Mouse (Mus musculus) forebrain, embryonic 14.5 days (tissue): ENCODE measurements around the gene Stn1. TPM values are rescaled to one million over a fixed set of nuclear protein-coding genes. Genes with fewer than 3 reads are reported as not detected.
A peak's percentile ranks its signal among the peaks of the same experiment; 100 is the strongest.

Experiments used
- ATAC-seq: fragments of 200-750 bp; cut with Nextera tagmentation; 2 replicates; pipeline ENCODE4 v1.8.0; 2017; ENCODE audit warnings: mild to moderate bottlenecking, moderate library complexity
- DNase-seq: peaks from one replicate; pipeline ENCODE4 v3.0.0-alpha.2; 2015; ENCODE audit warnings: low spot score
- H3K27ac ChIP-seq: fragments of 300-500 bp; sonication (generic); 2 replicates; pipeline ENCODE4 v1.5.1; 2014; ENCODE audit warnings: low read depth, mild to moderate bottlenecking, control low read depth, low read length, moderate library complexity
- H3K27me3 ChIP-seq: fragments of 300-500 bp; sonication (generic); replicated peaks from 2 replicates; pipeline ENCODE4 v1.6.1; 2014; ENCODE audit warnings: low read length, control low read depth, mixed read lengths; ENCODE audit not compliant: control insufficient read depth, insufficient read depth
- H3K36me3 ChIP-seq: fragments of 300-500 bp; sonication (generic); 2 replicates; pipeline ENCODE4 v1.6.1; 2014; ENCODE audit warnings: low read length, control low read depth; ENCODE audit not compliant: control insufficient read depth, insufficient read depth
- H3K4me1 ChIP-seq: fragments of 300-500 bp; sonication (generic); 2 replicates; pipeline ENCODE4 v1.6.1; 2014; ENCODE audit warnings: antibody characterized with exemption, low read length, control low read depth; ENCODE audit not compliant: control insufficient read depth, insufficient read depth
- H3K4me2 ChIP-seq: fragments of 300-500 bp; sonication (generic); 2 replicates; pipeline ENCODE4 v1.6.1; 2014; ENCODE audit warnings: mild to moderate bottlenecking, control low read depth, low read length
- H3K4me3 ChIP-seq: fragments of 300-500 bp; sonication (generic); 2 replicates; pipeline ENCODE4 v1.5.1; 2014; ENCODE audit warnings: low read depth, low read length, control low read depth
- H3K9ac ChIP-seq: fragments of 300-500 bp; sonication (generic); 2 replicates; pipeline ENCODE4 v1.6.1; 2014; ENCODE audit warnings: mild to moderate bottlenecking, low read length, control low read depth, moderate library complexity
- H3K9me3 ChIP-seq: fragments of 300-500 bp; sonication (generic); replicated peaks from 2 replicates; pipeline ENCODE4 v1.6.1; 2016; ENCODE audit warnings: low read length, control low read depth, mixed read lengths; ENCODE audit not compliant: control insufficient read depth
- WGBS: fragments of 180-500 bp; shearing (Covaris S2); extraction: QIAGEN DNeasy Blood & Tissue Kit; methylation state at CpG from one replicate; pipeline ENCODE4 v1.1.7; 2014; 5-methylcytosine and 5-hydroxymethylcytosine counted together
- polyA plus RNA-seq: library from polyadenylated mRNA; unstranded; fragments of >200 nt; fragmentation: Nextera tagmentation; extraction: Ambion mirVana; gene quantifications from 2 replicates; pipeline ENCODE4 v1.2.1, GENCODE M21; 2014

Gene Stn1
- polyA plus RNA-seq, 1 experiment from 2014 or later = 41.6 TPM

- H3K4me2 ChIP-seq = no peak overlapping the region
- H3K4me3 ChIP-seq = no peak overlapping the region
- H3K9me3 ChIP-seq = no peaks in the 10 kb centered on the region
- peaks cover 3% of the 10 kb centered on the region; the same call in 1 of the 2 replicates for H3K4me1 ChIP-seq
- H3K9ac ChIP-seq = no peak overlapping the region
- DNase-seq = no peak
- no peaks in the 10 kb centered on the region for H3K27me3 ChIP-seq
- no peak for ATAC-seq
- H3K27ac ChIP-seq = no peak overlapping the region
- 85% methylated on average over 4 of the region's 4 CpGs for WGBS
- H3K36me3 ChIP-seq = no peaks in the 10 kb centered on the region
These were observed 38.4 kb downstream of the Stn1 start for GRCm38 (mm10) chr19:47498942-47499341.

DNA sequence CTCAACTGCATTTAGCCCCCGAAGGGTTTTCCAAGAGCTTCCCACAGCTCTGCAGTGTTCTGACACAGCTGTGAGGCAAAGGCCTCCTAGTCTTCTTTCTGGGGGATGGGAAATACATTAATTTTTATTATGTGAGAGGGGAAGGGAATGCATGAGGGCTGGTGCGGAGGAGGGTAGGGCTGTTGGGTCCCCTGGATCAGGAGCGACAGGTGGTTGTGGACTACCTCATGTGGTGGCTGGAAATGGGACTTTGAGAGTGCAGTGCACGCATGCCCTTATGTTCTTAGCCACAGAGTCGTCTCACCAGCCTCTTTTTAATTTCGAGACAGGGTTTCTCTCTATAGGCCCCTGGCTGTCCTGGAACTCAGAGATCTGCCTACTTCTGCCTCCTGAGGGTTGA lies 39.6 kb downstream of the Stn1 start:
- Histone ChIP-seq H3K4me1 (peaks cover 14% of the 10 kb centered on the region), H3K4me2 (no peak overlapping the region), H3K27ac (no peak overlapping the region), H3K9ac (no peak overlapping the region), H3K9me3 (no peaks in the 10 kb centered on the region), H3K36me3 (no peaks in the 10 kb centered on the region), H3K27me3 (no peaks in the 10 kb centered on the region), H3K4me3 (no peak overlapping the region)
- 86% methylated on average over 6 of the region's 6 CpGs for WGBS
- ATAC-seq (no peak), DNase-seq (no peak)

DNA sequence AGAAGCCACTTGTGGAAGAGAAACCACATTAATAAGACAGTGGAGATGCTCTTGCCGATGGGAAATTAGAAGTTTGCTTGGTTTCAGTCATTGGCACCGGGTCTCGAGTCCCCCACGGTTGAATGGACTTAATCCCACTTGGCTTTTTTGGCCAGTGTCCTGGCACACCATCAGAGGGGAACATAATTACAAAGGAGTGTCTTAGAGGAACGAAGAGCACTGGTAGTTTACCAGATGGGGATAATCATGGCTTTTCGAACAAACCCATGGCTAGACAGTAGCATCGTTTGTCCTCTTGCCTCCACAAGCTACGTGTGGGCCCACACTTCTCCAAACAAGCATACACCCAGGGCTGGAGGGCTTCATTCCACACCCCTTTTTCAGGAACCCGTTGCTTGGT lies 40.0 kb downstream of the Stn1 start:
- WGBS = 47% methylated on average over 9 of the region's 9 CpGs
- Histone ChIP-seq H3K27ac (no peak overlapping the region), H3K36me3 (no peaks in the 10 kb centered on the region), H3K9ac (no peak overlapping the region), H3K4me1 (peaks cover 15% of the 10 kb centered on the region), H3K4me3 (no peak overlapping the region), H3K9me3 (no peaks in the 10 kb centered on the region), H3K27me3 (no peaks in the 10 kb centered on the region), H3K4me2 (no peak overlapping the region)
- ATAC-seq = no peak
- DNase-seq = no peak

- Histone ChIP-seq H3K4me1 (peaks cover 15% of the 10 kb centered on the region), H3K4me3 (no peak overlapping the region; the same call in 1 of the 2 replicates), H3K4me2 (peak overlapping the region; percentile 44), H3K36me3 (no peaks in the 10 kb centered on the region), H3K27me3 (no peaks in the 10 kb centered on the region), H3K27ac (peak overlapping the region; percentile 78), H3K9me3 (no peaks in the 10 kb centered on the region), H3K9ac (peak overlapping the region; percentile 50)
- peak; percentile 54 for ATAC-seq
- DNase-seq = peak; percentile 68
- WGBS = 8% methylated on average over 23 of the region's 23 CpGs
These were observed 44.0 kb downstream of the Stn1 start for GRCm38 (mm10) chr19:47493017-47493997.

DNA sequence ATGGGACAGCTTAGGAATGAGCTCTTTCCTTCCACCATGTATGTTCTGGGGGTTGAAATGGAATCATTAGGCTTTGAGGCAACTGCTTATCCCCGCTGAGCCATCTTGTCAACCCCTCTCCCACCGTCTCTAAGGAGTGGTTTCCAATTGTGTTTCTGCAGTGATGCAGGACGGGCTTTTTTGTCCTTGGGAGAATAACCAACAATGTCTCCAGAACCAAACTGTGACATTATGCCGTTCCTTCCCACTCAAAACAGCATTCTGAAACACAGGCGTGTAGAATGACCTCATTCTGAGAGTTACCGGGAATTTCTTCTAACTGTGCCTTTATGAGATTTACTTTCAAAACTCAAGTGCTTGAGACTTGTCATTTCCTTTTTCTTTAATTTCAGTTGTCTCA lies 44.9 kb downstream of the Stn1 start:
- H3K27ac ChIP-seq = 0 out of 2 replicates have a peak overlapping the region, but pooled peaks have one; percentile 78
- H3K4me3 ChIP-seq = no peak overlapping the region
- H3K27me3 ChIP-seq = no peaks in the 10 kb centered on the region
- no peak overlapping the region for H3K9ac ChIP-seq
- WGBS = 5% methylated on average over 6 of the region's 6 CpGs
- peaks cover 12% of the 10 kb centered on the region for H3K4me1 ChIP-seq
- ATAC-seq (no peak), DNase-seq (no peak)
- no peaks in the 10 kb centered on the region for H3K36me3 ChIP-seq
- no peaks in the 10 kb centered on the region for H3K9me3 ChIP-seq
- H3K4me2 ChIP-seq = no peak overlapping the region

DNA sequence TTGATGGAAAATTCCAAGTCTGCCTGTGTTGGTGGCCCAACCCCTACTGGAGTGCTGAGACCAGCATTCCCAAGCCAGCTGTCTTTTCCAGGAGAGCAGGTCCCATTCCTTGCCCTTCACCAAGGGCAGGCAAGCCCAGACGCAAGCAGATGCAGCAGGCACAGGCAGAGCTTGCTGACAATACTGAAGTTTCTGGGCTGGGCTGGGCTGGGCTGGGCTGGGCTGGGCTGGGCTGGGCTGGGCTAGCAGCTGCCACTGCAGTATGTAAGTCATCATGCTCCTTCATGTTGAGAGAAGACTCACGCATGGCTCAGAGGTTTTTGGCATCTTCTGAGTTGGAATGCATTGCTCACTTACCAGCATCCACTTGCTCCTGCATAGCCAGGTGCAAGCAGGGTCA lies 45.5 kb downstream of the Stn1 start:
- ATAC-seq (no peak; the same call in 1 of the 2 replicates), DNase-seq (no peak)
- Histone ChIP-seq H3K27ac (no peak overlapping the region), H3K4me3 (no peak overlapping the region), H3K9ac (no peak overlapping the region), H3K4me1 (peaks cover 12% of the 10 kb centered on the region), H3K4me2 (no peak overlapping the region), H3K27me3 (no peaks in the 10 kb centered on the region), H3K9me3 (no peaks in the 10 kb centered on the region), H3K36me3 (no peaks in the 10 kb centered on the region)
- 49% methylated on average over 2 of the region's 2 CpGs for WGBS

DNA sequence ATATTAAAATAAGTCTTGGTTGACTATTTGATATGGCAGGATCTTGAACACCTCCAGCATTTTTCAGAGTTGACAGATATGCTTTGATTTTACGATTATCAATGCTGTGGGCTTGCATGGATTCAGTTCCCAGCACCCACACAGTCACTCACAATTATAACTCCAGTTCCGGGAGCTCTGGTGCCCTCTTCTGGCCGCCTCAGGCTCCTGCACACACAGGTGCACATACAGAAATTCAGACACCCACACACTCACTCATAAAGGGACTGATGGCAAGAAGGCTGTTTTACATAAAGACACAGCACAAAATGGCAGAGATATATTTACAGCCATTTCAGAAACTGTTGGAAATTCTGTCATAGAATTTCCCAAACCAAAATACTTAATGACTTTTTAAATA lies 48.1 kb downstream of the Stn1 start:
- Histone ChIP-seq H3K9ac (no peak overlapping the region), H3K4me1 (peaks cover 12% of the 10 kb centered on the region), H3K27ac (no peak overlapping the region), H3K4me2 (no peak overlapping the region), H3K27me3 (no peaks in the 10 kb centered on the region), H3K9me3 (no peaks in the 10 kb centered on the region), H3K36me3 (no peaks in the 10 kb centered on the region), H3K4me3 (no peak overlapping the region)
- no peak for ATAC-seq
- no peak for DNase-seq
- 88% methylated on average over 3 of the region's 3 CpGs for WGBS

DNA sequence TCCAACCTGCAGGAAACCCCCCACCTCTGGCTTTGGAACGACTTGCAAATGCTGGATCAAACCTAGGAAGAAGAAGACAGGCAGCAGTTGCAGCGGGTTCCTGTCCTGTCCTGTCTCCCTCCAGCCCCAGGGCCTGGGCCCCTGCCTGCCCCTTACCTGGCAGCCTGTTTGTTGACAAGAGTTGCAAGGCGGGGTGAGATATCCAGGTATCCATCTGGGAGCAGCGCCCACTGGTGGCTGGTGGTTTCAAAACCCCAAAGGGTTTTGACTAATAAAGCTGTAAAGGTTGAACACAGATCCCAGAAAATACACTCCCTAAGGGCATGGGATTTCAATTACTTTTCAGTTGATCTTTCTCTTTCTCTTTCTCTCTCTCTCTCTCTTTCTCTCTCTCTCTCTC lies 49.1 kb downstream of the Stn1 start:
- Histone ChIP-seq H3K27ac (no peak overlapping the region), H3K27me3 (no peaks in the 10 kb centered on the region), H3K4me3 (no peak overlapping the region), H3K9ac (no peak overlapping the region), H3K36me3 (no peaks in the 10 kb centered on the region), H3K4me1 (peaks cover 6% of the 10 kb centered on the region), H3K4me2 (no peak overlapping the region), H3K9me3 (no peaks in the 10 kb centered on the region)
- WGBS = 29% methylated on average over 4 of the region's 4 CpGs
- ATAC-seq (no peak), DNase-seq (no peak)

- Histone ChIP-seq H3K36me3 (no peaks in the 10 kb centered on the region), H3K4me1 (no peaks in the 10 kb centered on the region; the same call in 1 of the 2 replicates), H3K9me3 (no peaks in the 10 kb centered on the region), H3K4me2 (no peak overlapping the region), H3K4me3 (no peak overlapping the region), H3K27me3 (no peaks in the 10 kb centered on the region), H3K9ac (no peak overlapping the region), H3K27ac (no peak overlapping the region)
- WGBS = 89% methylated on average over 9 of the region's 9 CpGs
- DNase-seq (no peak), ATAC-seq (no peak)
These were observed 49.7 kb downstream of the Stn1 start for GRCm38 (mm10) chr19:47487572-47487971.
